Mouse (Mus musculus) limb, embryonic 13.5 days (tissue): Measurements from ENCODE around the gene Mup11. TPM values are rescaled to one million over a fixed set of nuclear protein-coding genes. Genes with fewer than 3 reads are reported as not detected.
"Not testable (repeated sequence)": the region's sequence is repeated elsewhere in the genome, so short reads cannot be mapped to it uniquely, and the experiment has no call there.

ENCODE experiments used
- ATAC-seq: fragments of 200-750 bp; cut with Nextera tagmentation; 2 replicates; pipeline ENCODE4 v1.8.0; 2017; ENCODE audit warnings: low read depth, moderate number of reproducible peaks, moderate TSS enrichment; ENCODE audit not compliant: low FRiP score
- H3K27ac ChIP-seq: fragments of 300-500 bp; sonication (generic); 2 replicates; pipeline ENCODE4 v1.5.1; 2015; ENCODE audit warnings: inconsistent platforms, mild to moderate bottlenecking, moderate library complexity
- H3K27me3 ChIP-seq: fragments of 300-500 bp; sonication (generic); 2 replicates; pipeline ENCODE4 v1.6.1; 2015; ENCODE audit warnings: mild to moderate bottlenecking, inconsistent platforms
- H3K36me3 ChIP-seq: fragments of 300-500 bp; sonication (generic); 2 replicates; pipeline ENCODE4 v1.6.1; 2015; ENCODE audit warnings: inconsistent platforms, mild to moderate bottlenecking, moderate library complexity
- H3K4me1 ChIP-seq: fragments of 300-500 bp; sonication (generic); 2 replicates; pipeline ENCODE4 v1.6.1; 2015; ENCODE audit warnings: inconsistent platforms
- H3K4me2 ChIP-seq: fragments of 300-500 bp; sonication (generic); replicated peaks from 2 replicates; pipeline ENCODE4 v1.6.1; 2015; ENCODE audit warnings: inconsistent platforms, mild to moderate bottlenecking, moderate library complexity
- H3K4me3 ChIP-seq: fragments of 300-500 bp; sonication (generic); 2 replicates; pipeline ENCODE4 v1.5.1; 2015; ENCODE audit warnings: moderate library complexity, mild to moderate bottlenecking, inconsistent platforms
- H3K9ac ChIP-seq: fragments of 300-500 bp; sonication (generic); 2 replicates; pipeline ENCODE4 v1.6.1; 2015; ENCODE audit warnings: mild to moderate bottlenecking, inconsistent platforms
- H3K9me3 ChIP-seq: fragments of 300-500 bp; sonication (generic); 2 replicates; pipeline ENCODE4 v1.6.1; 2016; ENCODE audit warnings: inconsistent platforms
- WGBS: fragments of 180-500 bp; shearing (Covaris S2); methylation state at CpG from one replicate; pipeline ENCODE4 v1.1.7; 2015; 5-methylcytosine and 5-hydroxymethylcytosine counted together
- polyA plus RNA-seq: library from polyadenylated mRNA; unstranded; fragments of >200 nt; fragmentation: Nextera tagmentation; extraction: Ambion mirVana; gene quantifications from 2 replicates; pipeline ENCODE4 v1.2.1, GENCODE M21; 2015

Gene Mup11
- not detected in 2 replicates for polyA plus RNA-seq

- H3K4me1 ChIP-seq, H3K4me2 ChIP-seq, H3K27me3 ChIP-seq, H3K27ac ChIP-seq, H3K36me3 ChIP-seq, H3K9ac ChIP-seq, H3K9me3 ChIP-seq, ATAC-seq, H3K4me3 ChIP-seq: not testable (repeated sequence)
- WGBS = 82% methylated on average over 4 of the region's 5 CpGs
These were observed at the start of gene Mup11 for GRCm38 (mm10) chr4:60662311-60662710. TSS of gene Mup11 (minus strand) at chr4:60662411.

Other genes starting within 250 kb of the Mup11 start
- 0.89 TPM in 1 of 2 replicates, not detected in the other for gene Mup9, start 240.5 kb downstream of the Mup11 start, polyA plus RNA-seq
- gene Mup1, start 160.5 kb downstream of the Mup11 start, polyA plus RNA-seq = 0.28 TPM in 1 of 2 replicates, not detected in the other
- 0.29 and 0.46 TPM in 2 replicates for gene Mup10, start 80.2 kb downstream of the Mup11 start, polyA plus RNA-seq
- not detected in 2 replicates for gene Mup12, start 78.9 kb upstream of the Mup11 start, polyA plus RNA-seq
- gene Mup22, start 159.1 kb upstream of the Mup11 start, polyA plus RNA-seq = 0.75 and 1.2 TPM in 2 replicates